Mouse (Mus musculus) kidney, adult 8-10 months (tissue): Measurements from ENCODE around the gene Cilp.
"Not testable (repeated sequence)": the region's sequence is repeated elsewhere in the genome, so short reads cannot be mapped to it uniquely, and the experiment has no call there.

Experiments used
- DNase-seq, 2 experiments: peaks; one replicate each; pipeline ENCODE4 v3.0.0; 2022

Cilp gene

GRCm38 (mm10) chr9:65252026-65252425 lies 13.0 kb upstream of the Cilp start:
- DNase-seq: no peak

DNA sequence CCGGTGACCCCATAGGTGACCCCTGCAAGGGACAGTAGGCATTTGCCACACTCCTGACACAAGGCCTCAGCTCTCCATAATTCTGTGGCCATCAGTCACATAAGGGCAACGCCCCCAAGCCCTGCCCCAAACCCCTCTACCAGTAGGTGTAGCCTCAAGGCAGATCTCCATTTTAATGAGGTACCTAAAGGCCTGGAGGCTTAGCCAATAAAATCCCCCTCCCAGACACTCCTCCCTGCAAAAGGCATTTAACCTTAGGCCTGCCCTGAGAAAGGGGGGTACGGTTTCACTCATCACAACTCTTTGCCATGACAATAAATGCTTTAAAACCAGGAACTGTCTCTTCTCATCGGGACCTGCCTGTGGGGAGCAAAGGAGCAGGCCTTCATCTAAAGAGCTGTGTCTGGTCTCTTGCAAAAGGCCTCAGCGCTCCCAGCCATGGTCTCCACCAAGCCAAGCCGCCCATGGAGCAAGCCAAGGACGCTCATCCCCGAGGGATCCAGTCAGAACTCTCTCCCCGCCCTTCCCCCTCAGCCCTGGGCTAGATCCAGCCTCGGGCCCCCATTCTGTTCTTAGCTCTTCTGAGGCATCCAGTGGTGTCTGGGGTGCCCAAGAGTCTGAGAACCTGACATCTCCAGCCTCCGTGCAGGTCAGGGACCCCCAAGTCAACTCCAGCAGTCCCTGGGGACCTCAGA lies 8.9 kb upstream of the Cilp start:
- no peak for DNase-seq

- DNase-seq: no peak
Observed at GRCm38 (mm10) chr9:65257218-65257910, 7.6 kb upstream of the Cilp start.

GRCm38 (mm10) chr9:65259366-65259765 lies 5.6 kb upstream of the Cilp start:
- no peak for DNase-seq

DNA sequence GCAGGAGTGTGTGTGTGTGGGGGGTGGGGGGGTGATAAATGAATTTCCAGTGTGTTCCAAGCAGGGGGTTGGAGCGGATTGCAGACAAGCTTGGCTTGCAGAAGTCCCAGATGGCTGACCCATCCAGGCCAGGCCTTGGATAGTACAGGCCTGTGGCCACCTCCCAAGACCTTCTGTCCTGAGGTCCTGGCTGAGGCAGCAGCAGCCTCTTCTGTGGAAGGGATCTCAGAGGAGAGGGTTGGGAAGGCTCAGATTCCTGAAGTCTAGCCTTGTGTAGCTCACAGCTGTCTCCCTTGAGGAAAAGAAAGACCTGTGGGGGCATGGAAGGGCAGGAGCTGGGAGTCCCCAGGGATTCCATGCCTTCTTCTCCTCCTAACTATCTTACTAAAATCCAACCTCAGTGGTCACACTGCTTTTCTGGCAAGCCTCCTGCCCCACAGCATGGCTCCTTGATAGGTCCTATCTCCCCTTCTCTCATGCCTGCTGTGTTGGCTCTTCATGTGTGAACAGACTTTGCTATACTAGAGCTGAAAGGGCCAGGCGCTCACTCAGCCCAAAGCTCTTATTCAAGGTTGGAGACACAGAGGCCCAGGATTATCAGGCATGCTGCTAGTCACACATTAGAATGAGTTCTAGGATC lies 3.3 kb upstream of the Cilp start:
- DNase-seq: no peak

GRCm38 (mm10) chr9:65262641-65263120 lies 2.3 kb upstream of the Cilp start:
- no peak for DNase-seq

- peak; percentile 37 to 50 for DNase-seq
Observed at GRCm38 (mm10) chr9:65267742-65268515, 2.9 kb downstream of the Cilp start.

DNA sequence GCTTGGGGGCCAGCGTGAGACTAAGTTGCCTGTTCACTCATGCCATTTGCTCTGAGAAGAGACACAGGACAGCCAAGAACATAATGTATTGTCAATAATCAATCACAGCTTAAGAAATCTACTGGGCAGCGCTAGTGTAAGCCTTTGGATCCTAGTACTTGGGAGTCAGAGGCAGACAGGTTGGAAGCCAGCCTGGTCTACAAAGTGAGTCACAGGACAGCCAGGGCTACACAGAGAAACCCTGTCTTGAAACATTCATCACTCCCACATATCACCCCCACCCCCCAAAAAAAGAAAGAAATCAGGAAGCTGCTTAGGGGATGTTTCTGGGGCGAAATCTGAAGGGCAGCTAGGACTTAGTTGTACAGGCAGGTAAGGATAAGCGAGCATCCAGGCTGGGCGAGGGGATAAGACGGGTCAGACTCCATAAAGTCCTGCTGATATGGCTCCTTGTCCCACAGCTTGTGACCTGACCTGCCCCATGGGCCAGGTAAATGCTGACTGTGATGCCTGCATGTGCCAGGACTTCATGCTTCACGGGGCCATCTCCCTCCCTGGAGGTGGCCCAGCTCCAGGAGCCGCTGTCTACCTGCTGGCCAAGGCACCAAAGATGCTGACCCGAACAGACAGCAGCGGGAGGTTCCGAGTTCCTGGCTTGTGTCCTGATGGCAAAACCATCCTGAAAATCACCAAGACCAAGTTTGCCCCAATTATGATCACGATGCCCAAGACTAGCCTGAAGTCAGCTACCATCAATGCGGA lies 8.2 kb downstream of the Cilp start:
- peak; percentile 64 to 78 for DNase-seq

- no peak for DNase-seq
Observed at GRCm38 (mm10) chr9:65273873-65274272, 8.9 kb downstream of the Cilp start.

- not testable (repeated sequence) for DNase-seq
Observed at GRCm38 (mm10) chr9:65274851-65275250, 9.9 kb downstream of the Cilp start.

DNA sequence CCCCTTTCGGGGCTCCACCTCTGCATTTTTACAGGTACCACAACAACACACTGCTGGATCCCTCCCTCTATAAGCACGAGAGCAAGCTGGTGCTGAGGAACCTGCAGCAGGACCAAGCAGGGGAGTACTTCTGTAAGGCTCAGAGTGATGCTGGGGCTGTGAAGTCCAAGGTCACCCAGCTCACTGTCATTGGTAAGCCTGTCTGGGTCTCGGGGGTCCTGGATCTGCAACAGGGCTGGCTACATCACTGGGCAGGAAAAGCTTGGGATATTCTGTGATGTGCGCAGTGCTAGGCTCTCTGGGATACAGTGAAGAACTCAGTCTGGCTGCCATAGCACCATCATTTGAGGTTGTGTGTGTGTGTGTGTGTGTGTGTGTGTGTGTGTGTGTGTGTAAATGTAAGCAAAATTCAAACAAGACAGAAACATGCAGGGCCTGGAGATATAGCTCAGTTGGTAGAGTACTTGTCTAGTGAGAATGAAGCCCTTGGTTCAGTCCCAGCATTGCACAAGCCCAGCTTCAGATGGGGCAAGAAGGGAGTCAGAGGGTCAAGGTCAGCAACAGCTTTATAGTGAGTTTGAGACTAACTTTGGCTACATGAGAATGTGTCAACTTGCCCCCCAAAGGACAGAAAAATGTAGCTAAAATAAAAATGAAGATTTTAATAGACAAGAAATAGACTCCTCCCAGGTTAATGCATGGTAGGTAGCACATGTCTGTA lies 11.0 kb downstream of the Cilp start:
- DNase-seq: no peak

DNA sequence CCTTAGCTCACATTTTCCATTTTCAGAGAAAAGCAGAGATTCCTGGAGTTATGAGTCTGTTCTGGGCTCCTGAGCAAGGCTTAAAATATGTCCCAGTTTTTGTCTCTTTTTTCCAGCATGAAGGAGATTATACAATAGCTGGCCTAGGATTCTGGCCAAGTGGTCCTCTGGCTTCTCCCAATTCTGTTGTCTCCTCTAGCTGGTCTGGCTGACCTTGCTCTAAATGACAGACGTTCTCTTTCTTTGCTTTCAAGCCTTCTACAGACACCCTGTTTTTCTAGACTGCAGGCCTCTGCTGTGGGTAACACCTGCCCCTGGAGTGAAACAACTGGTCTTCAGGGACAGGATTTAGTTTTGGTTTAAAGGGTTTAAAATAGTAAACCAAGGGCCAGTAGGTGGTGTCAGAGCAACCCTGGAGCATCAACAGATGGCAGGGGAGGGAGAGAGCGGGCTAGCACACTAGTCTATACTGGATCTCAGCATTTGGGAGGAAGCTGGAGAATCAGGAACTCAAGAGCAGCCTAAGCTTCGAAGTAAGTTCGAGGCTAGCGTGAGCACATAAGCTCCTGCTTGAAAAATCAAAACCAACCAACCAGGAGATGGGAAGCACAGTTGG lies 16.7 kb downstream of the Cilp start:
- DNase-seq: no peak

GRCm38 (mm10) chr9:65283301-65283700 lies 18.3 kb downstream of the Cilp start:
- no peak for DNase-seq

GRCm38 (mm10) chr9:65288252-65288651 lies 23.3 kb downstream of the Cilp start:
- DNase-seq: not testable (repeated sequence)

DNA sequence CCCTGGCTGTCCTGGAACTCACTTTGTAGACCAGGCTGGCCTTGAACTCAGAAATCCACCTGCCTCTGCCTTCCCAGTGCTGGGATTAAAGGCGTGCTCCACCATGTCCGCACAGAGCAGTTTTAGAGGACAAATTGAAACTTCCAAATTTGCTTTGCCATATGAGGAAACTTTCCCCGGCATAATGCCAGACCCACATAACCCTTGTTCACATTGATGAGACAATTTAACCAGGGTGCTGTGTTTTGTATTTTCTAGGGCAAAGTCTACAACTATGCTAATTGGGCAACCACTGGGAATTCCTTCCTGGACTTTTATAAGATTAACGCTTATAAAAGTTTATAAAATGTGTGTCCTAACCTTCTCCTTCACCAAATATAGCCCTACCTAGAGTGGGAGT lies 25.0 kb downstream of the Cilp start:
- peak; percentile 81 to 86 for DNase-seq

GRCm38 (mm10) chr9:65292421-65292820 lies 27.4 kb downstream of the Cilp start:
- DNase-seq: no peak

- DNase-seq: no peak
Observed at GRCm38 (mm10) chr9:65293119-65293518, 28.1 kb downstream of the Cilp start.

DNA sequence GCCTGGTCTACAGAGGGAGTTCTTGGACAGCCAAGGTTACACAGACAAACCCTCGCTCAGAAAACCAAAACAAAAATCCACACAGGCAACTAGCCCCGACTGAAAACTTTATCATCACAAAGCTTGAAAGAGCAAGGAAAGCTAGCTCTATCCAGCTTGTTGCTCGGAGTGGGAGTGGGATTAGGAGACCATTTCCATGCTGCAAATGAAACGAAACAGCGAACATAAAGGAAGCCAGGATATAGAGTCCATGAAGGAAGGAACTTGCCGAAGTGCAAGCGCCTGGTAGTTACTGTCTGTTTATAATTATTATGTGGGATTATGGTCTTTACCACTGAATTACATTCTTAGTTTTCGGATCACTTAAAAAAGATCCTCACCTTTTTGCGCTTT lies 28.6 kb downstream of the Cilp start:
- DNase-seq: no peak

- peak; percentile 97 for DNase-seq
Observed at GRCm38 (mm10) chr9:65293973-65294715, 29.2 kb downstream of the Cilp start, which contains the start of gene Clpx. Gene Clpx (plus strand): TSS chr9:65294260.

GRCm38 (mm10) chr9:65294716-65295378 lies 29.9 kb downstream of the Cilp start:
- no peak for DNase-seq
